Mouse (Mus musculus): Measurements from ENCODE around the gene Plekhg5.

The Plekhg5 gene

GRCm38 (mm10) chr4:152069245-152069644, 3.1 kb upstream of the Plekhg5 start:
- no peak for DNase-seq (ENCODE audit: extremely low read depth, low read depth, low spot score)

- DNase-seq (ENCODE audit: extremely low read depth, low read depth, low spot score), result no peak
Observed at GRCm38 (mm10) chr4:152070494-152071396, 1.6 kb upstream of the Plekhg5 start.

- no peak for DNase-seq (ENCODE audit: extremely low read depth, low read depth, low spot score)
Observed at GRCm38 (mm10) chr4:152072655-152073054, 357 bp downstream of the Plekhg5 start.

- DNase-seq (ENCODE audit: extremely low read depth, low read depth, low spot score), result no peak
Observed at GRCm38 (mm10) chr4:152073715-152074114, 1.4 kb downstream of the Plekhg5 start.

- DNase-seq (ENCODE audit: extremely low read depth, low read depth, low spot score), result no peak
Observed at GRCm38 (mm10) chr4:152074548-152074947, 2.2 kb downstream of the Plekhg5 start.

- DNase-seq (ENCODE audit: extremely low read depth, low read depth, low spot score), result no peak
Observed at GRCm38 (mm10) chr4:152077191-152077590, 4.9 kb downstream of the Plekhg5 start.

GRCm38 (mm10) chr4:152078105-152078530, 5.8 kb downstream of the Plekhg5 start:
- DNase-seq (ENCODE audit: extremely low read depth, low read depth, low spot score), result no peak

- DNase-seq (ENCODE audit: extremely low read depth, low read depth, low spot score), result no peak
Observed at GRCm38 (mm10) chr4:152079261-152079660, 7.0 kb downstream of the Plekhg5 start.

GRCm38 (mm10) chr4:152079931-152080330, 7.6 kb downstream of the Plekhg5 start:
- DNase-seq (ENCODE audit: extremely low read depth, low read depth, low spot score), result no peak

GRCm38 (mm10) chr4:152083611-152084220, 11.4 kb downstream of the Plekhg5 start:
- no peak for DNase-seq (ENCODE audit: extremely low read depth, low read depth, low spot score)

- DNase-seq (ENCODE audit: extremely low read depth, low read depth, low spot score), result no peak
Observed at GRCm38 (mm10) chr4:152084616-152085015, 12.3 kb downstream of the Plekhg5 start.

- no peak for DNase-seq (ENCODE audit: extremely low read depth, low read depth, low spot score)
Observed at GRCm38 (mm10) chr4:152086505-152087210, 14.4 kb downstream of the Plekhg5 start.

- no peak for DNase-seq (ENCODE audit: extremely low read depth, low read depth, low spot score)
Observed at GRCm38 (mm10) chr4:152087211-152088081, 15.1 kb downstream of the Plekhg5 start.

GRCm38 (mm10) chr4:152088133-152088532, 15.8 kb downstream of the Plekhg5 start:
- DNase-seq (ENCODE audit: extremely low read depth, low read depth, low spot score), result no peak

GRCm38 (mm10) chr4:152088556-152089120, 16.3 kb downstream of the Plekhg5 start:
- no peak for DNase-seq (ENCODE audit: extremely low read depth, low read depth, low spot score)

GRCm38 (mm10) chr4:152090191-152090590, 17.9 kb downstream of the Plekhg5 start:
- no peak for DNase-seq (ENCODE audit: extremely low read depth, low read depth, low spot score)

GRCm38 (mm10) chr4:152092751-152093293, 20.5 kb downstream of the Plekhg5 start:
- no peak for DNase-seq (ENCODE audit: extremely low read depth, low read depth, low spot score)

- no peak for DNase-seq (ENCODE audit: extremely low read depth, low read depth, low spot score)
Observed at GRCm38 (mm10) chr4:152094233-152094632, 21.9 kb downstream of the Plekhg5 start.

- DNase-seq (ENCODE audit: extremely low read depth, low read depth, low spot score), result no peak
Observed at GRCm38 (mm10) chr4:152095937-152096910, 23.9 kb downstream of the Plekhg5 start.

All from fat pad, adult 2 months (tissue).